Mouse (Mus musculus) C2C12 (cell line): ENCODE measurements at regions not wholly inside any gene's neighbourhood (a gene's known extent, or its start where the extent isn't known, plus 50 kb on each side); places are given as distances from the start of the nearest gene placed in this dataset.
"Not testable (repeated sequence)": the region's sequence is repeated elsewhere in the genome, so short reads cannot be mapped to it uniquely, and the experiment has no call there.

Source experiments
- CEBPB ChIP-seq: IDR thresholded peaks from one replicate; pipeline ENCODE4 v1.6.1; 2011; ENCODE audit warnings: low read depth, mild to moderate bottlenecking, control low read depth, moderate library complexity
- CTCF ChIP-seq: IDR thresholded peaks from one replicate; pipeline ENCODE4 v1.5.1; 2011; ENCODE audit not compliant: control insufficient read depth, insufficient read depth, insufficient read length
- USF1 ChIP-seq: IDR thresholded peaks from one replicate; pipeline ENCODE4 v1.6.1; 2011; ENCODE audit warnings: low read depth, mild to moderate bottlenecking, control low read depth, moderate library complexity

GRCm38 (mm10) chr13:87923372-87923771 is 897.9 kb upstream of the Edil3 start:
- TF ChIP-seq CTCF, USF1, CEBPB: not testable (repeated sequence)
